Mouse (Mus musculus) C2C12 (cell line): ENCODE data around the gene Pth2. TPM values are rescaled to one million over a fixed set of nuclear protein-coding genes. Genes with fewer than 3 reads are reported as not detected.

Experiments
- H3K27me3 ChIP-seq: one replicate; pipeline ENCODE4 v1.6.1; 2011; ENCODE audit not compliant: control insufficient read depth, insufficient read depth, insufficient read length
- H3K36me3 ChIP-seq: one replicate; pipeline ENCODE4 v1.6.1; 2011; ENCODE audit not compliant: control insufficient read depth, insufficient read depth
- H3K4me3 ChIP-seq: one replicate; pipeline ENCODE4 v1.5.1; 2011; ENCODE audit warnings: mild to moderate bottlenecking, control low read depth; ENCODE audit not compliant: poor library complexity, insufficient read depth, severe bottlenecking
- H3K79me2 ChIP-seq: one replicate; pipeline ENCODE4 v1.6.1; 2011; ENCODE audit not compliant: control insufficient read depth, insufficient read depth
- H3K79me3 ChIP-seq: one replicate; pipeline ENCODE4 v1.6.1; 2011; ENCODE audit warnings: low read depth, control low read depth
- H3ac ChIP-seq: one replicate; pipeline ENCODE3; 2011; ENCODE audit warnings: low read depth; ENCODE audit not compliant: control insufficient read depth, insufficient read length
- CEBPB ChIP-seq: IDR thresholded peaks from one replicate; pipeline ENCODE4 v1.6.1; 2011; ENCODE audit warnings: low read depth, mild to moderate bottlenecking, control low read depth, moderate library complexity
- CTCF ChIP-seq: IDR thresholded peaks from one replicate; pipeline ENCODE4 v1.5.1; 2011; ENCODE audit not compliant: control insufficient read depth, insufficient read depth, insufficient read length
- FOSL1 ChIP-seq: IDR thresholded peaks from one replicate; pipeline ENCODE4 v1.8.0; 2011; ENCODE audit warnings: mild to moderate bottlenecking, low read length; ENCODE audit not compliant: poor library complexity, insufficient read depth, severe bottlenecking
- MAX ChIP-seq: IDR thresholded peaks from one replicate; pipeline ENCODE4 v1.6.1; 2011; ENCODE audit warnings: mild to moderate bottlenecking, control low read depth
- MYOD1 ChIP-seq: IDR thresholded peaks from one replicate; pipeline ENCODE4 v1.6.1; 2011; ENCODE audit warnings: low read depth; ENCODE audit not compliant: control insufficient read depth, insufficient read length
- MYOG ChIP-seq: IDR thresholded peaks from one replicate; pipeline ENCODE4 v1.6.1; 2011; ENCODE audit not compliant: control insufficient read depth, insufficient read length; ENCODE audit errors: extremely low read depth
- USF1 ChIP-seq: IDR thresholded peaks from one replicate; pipeline ENCODE4 v1.6.1; 2011; ENCODE audit warnings: low read depth, mild to moderate bottlenecking, control low read depth, moderate library complexity
- polyA plus RNA-seq: library from polyadenylated mRNA; unstranded; fragments of >200 nt; fragmentation: generic; extraction: Trizol; gene quantifications from one replicate; pipeline ENCODE4 v1.2.1, GENCODE M21; 2012; ENCODE audit warnings: missing spikeins

Pth2 gene
- polyA plus RNA-seq, 1 experiment: not detected

DNA sequence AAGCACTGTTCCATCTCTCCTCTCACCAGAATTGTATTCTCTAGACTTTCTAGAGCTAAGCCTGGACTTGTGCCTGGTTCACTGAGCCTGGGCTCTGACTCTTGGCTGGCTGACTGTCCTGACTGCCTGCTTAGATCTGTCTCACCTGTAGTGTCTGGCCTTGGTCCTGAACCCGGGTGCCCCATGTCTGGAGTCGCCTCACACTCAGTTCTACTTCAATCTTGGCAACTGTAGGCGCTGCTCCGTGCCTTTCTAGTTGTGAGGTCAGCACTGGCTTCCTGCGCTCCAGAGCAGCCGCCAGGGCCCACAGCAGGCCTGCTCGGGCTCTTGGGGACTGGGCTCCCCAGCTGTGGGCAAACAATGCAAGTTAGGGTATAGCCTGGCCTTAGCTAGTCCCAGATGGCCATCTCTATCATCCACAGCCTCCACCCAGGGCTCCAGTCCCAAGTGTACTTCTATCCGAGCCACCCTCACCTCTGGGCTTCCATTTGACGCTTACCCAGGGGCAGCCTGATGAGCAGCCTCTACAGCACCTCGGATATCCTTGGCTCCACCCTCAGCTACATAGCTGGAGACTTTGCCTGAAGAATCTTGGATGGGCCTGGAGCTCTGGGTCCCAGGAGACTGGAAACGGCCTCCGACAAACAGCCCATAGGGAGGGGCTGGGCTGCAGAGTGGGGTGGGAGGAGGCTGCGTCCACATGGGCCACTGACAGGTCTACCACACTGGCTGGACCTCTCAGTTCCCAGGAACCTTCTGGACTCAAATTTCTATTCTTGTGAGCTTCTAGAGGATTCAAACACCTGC, 36.2 kb upstream of the Pth2 start:
- no peak overlapping the region for H3K4me3 ChIP-seq
- TF ChIP-seq MAX (no peak), CTCF (no peak), MYOD1 (no peak), CEBPB (no peak), USF1 (no peak), FOSL1 (no peak), MYOG (no peak)
- H3ac ChIP-seq: no peak overlapping the region
- no peaks in the 10 kb centered on the region for H3K27me3 ChIP-seq
- no peaks in the 10 kb centered on the region for H3K79me3 ChIP-seq
- H3K79me2 ChIP-seq: no peaks in the 10 kb centered on the region
- no peaks in the 10 kb centered on the region for H3K36me3 ChIP-seq

GRCm38 (mm10) chr7:45145460-45145859, 35.3 kb upstream of the Pth2 start:
- H3K36me3 ChIP-seq: no peaks in the 10 kb centered on the region
- H3K4me3 ChIP-seq: no peak overlapping the region
- TF ChIP-seq MYOG (no peak), CTCF (no peak), CEBPB (no peak)

DNA sequence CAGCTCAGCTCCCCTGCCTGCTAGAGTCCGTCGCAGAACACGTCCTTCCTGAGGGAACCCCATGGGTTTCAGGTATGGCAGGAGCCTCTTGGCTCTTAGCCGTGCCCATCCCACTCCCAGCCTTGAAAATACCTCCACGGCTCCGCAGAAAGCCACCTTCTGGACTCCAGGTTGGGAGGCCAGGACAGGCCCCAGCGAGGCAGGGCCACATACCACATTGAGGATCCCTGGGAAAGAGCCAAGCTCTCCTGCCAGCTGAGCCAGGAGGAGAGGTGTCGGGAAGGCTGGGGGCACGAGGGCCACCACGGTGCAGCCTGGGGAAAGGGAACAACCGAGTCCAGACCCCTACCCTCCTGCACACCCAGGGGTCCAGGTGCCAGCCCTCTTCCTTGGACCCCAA, 33.5 kb upstream of the Pth2 start:
- Histone ChIP-seq H3K36me3 (no peaks in the 10 kb centered on the region), H3K27me3 (no peaks in the 10 kb centered on the region), H3K79me2 (no peaks in the 10 kb centered on the region), H3ac (no peak overlapping the region), H3K4me3 (no peak overlapping the region), H3K79me3 (no peaks in the 10 kb centered on the region)
- TF ChIP-seq MYOD1 (no peak), FOSL1 (no peak), MYOG (no peak), MAX (no peak), CTCF (no peak), CEBPB (no peak), USF1 (no peak)

More at GRCm38 (mm10) chr7:45145460-45145859, 35.3 kb upstream of the Pth2 start:
- Histone ChIP-seq H3K27me3 (no peaks in the 10 kb centered on the region), H3K79me2 (no peaks in the 10 kb centered on the region), H3K79me3 (no peaks in the 10 kb centered on the region), H3ac (no peak overlapping the region)

DNA sequence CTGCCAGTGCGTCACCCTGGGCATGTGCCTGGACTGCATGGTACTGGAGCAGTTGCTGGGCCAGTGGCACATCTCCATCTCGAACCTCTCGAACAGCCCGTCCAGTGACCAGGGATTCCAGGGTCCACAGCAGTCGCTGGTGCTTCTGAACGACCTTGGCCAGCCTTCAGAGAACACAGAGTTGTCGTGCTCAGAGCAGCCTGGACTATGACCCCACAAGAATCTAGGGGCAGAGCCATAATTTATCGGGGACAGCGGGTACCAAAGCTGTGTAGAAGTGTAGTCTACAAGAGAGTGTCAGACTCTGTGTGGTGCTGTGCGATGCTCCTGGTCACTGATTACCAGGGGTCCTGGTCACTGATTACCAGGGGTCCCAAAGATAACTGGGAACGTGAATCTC, 32.9 kb upstream of the Pth2 start:
- Histone ChIP-seq H3K79me2 (no peaks in the 10 kb centered on the region), H3K79me3 (no peaks in the 10 kb centered on the region), H3K36me3 (no peaks in the 10 kb centered on the region), H3ac (no peak overlapping the region), H3K27me3 (no peaks in the 10 kb centered on the region), H3K4me3 (no peak overlapping the region)
- TF ChIP-seq CTCF (no peak), USF1 (no peak), CEBPB (no peak), MYOD1 (no peak)

GRCm38 (mm10) chr7:45148534-45149098, 32.2 kb upstream of the Pth2 start:
- H3ac ChIP-seq: no peak overlapping the region
- no peaks in the 10 kb centered on the region for H3K36me3 ChIP-seq
- TF ChIP-seq FOSL1 (no peak), MYOD1 (no peak)
- H3K79me2 ChIP-seq: peaks cover 4% of the 10 kb centered on the region
- no peak overlapping the region for H3K4me3 ChIP-seq
- no peaks in the 10 kb centered on the region for H3K79me3 ChIP-seq
- H3K27me3 ChIP-seq: no peaks in the 10 kb centered on the region

DNA sequence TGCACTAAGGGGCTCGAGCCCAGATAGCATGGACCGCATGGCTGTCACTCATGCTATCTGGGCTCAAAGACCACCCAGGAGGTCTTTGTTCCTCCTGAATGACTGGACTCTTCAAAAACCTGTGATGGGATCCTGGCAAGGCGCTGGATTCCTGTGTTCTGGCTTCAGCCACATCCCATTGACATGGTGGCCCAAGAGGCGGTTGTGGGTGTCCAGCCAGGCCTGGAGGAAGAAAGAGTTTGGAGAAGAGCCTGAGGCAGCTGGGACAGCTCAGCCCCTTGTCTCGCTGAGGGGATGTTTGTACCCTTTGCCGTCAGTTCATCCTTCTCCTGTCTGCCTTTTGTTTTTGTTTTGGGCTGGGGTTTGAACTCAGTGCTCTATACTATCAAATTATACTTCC, 31.2 kb upstream of the Pth2 start:
- TF ChIP-seq MAX (no peak), CEBPB (no peak)
- Histone ChIP-seq H3K27me3 (no peaks in the 10 kb centered on the region), H3K79me3 (no peaks in the 10 kb centered on the region), H3K36me3 (no peaks in the 10 kb centered on the region), H3K4me3 (no peak overlapping the region), H3K79me2 (peaks cover 6% of the 10 kb centered on the region), H3ac (no peak overlapping the region)
